Comparison of ENCODE assay signal across 8 mouse cellular contexts in genomic region chr5:66746761-66747160, GRCm38 (mm10). TPM values are rescaled to one million over a fixed set of nuclear protein-coding genes. Genes with fewer than 3 reads are reported as not detected.
A peak's percentile ranks its signal among the peaks of the same experiment; 100 is the strongest.
DNase-seq lines count a peak whose midpoint lies in the region; ATAC-seq and TF ChIP-seq lines count a peak whose summit lies in the region.

No protein-coding gene starts in this region.

- no peaks in the 10 kb centered on the region for H3K9me3 ChIP-seq in forebrain, embryonic 12.5 days
- no peaks in the 10 kb centered on the region for H3K9me3 ChIP-seq in intestine, embryonic 16.5 days (ENCODE audit: control insufficient read depth, low read length)
- H3K9me3 ChIP-seq in neural tube, embryonic 15.5 days (replicated peaks) = no peaks in the 10 kb centered on the region

- H3K27me3 ChIP-seq in forebrain, embryonic 12.5 days = peaks cover 19% of the 10 kb centered on the region
- peaks cover 9% of the 10 kb centered on the region; the same call in 1 of the 2 replicates for H3K27me3 ChIP-seq in intestine, embryonic 16.5 days (replicated peaks; ENCODE audit: control insufficient read depth, insufficient read depth, low read length)
- no peaks in the 10 kb centered on the region for H3K27me3 ChIP-seq in neural tube, embryonic 15.5 days (replicated peaks)
- no peaks in the 10 kb centered on the region; the same call in 1 of the 2 replicates for H3K27me3 ChIP-seq in thymus, adult 2 months (ENCODE audit: control insufficient read depth, insufficient read depth, low read length)

- H3K4me3 ChIP-seq in left cerebral cortex, adult 2 months = peak overlapping the region; percentile 90
- H3K4me3 ChIP-seq in forebrain, embryonic 12.5 days (replicated peaks) = peak overlapping the region; percentile 67
- peak overlapping the region; percentile 64 for H3K4me3 ChIP-seq in intestine, embryonic 16.5 days (ENCODE audit: low read length)
- peak overlapping the region; percentile 74 for H3K4me3 ChIP-seq in neural tube, embryonic 15.5 days (replicated peaks)
- no peak overlapping the region for H3K4me3 ChIP-seq in thymus, adult 2 months (ENCODE audit: control insufficient read depth, insufficient read depth, low read length)

- peak overlapping the region; percentile 85 for H3K4me2 ChIP-seq in forebrain, embryonic 12.5 days
- H3K4me2 ChIP-seq in intestine, embryonic 16.5 days (ENCODE audit: low read depth, low read length) = peak overlapping the region; percentile 96
- H3K4me2 ChIP-seq in neural tube, embryonic 15.5 days = peak overlapping the region; percentile 71

- TF ChIP-seq POLR2A in thymus, adult 2 months (IDR thresholded peaks at IDR 0.05; ENCODE audit: control insufficient read depth, extremely low read depth, insufficient read depth, low read length, poor library complexity) = no peak

- WGBS in forebrain, embryonic 12.5 days = 3% methylated on average over 11 of the region's 11 CpGs
- WGBS in intestine, embryonic 16.5 days = 19% methylated on average over 11 of the region's 11 CpGs
- WGBS in neural tube, embryonic 15.5 days = 5% methylated on average over 11 of the region's 11 CpGs
- 29% methylated on average over 11 of the region's 11 CpGs for WGBS in thymus, adult 2 months

- DNase-seq in left cerebral cortex, adult 2 months (ENCODE audit: extremely low spot score in 1 of 2, low spot score in 2 of 2) = no peak
- DNase-seq in left cerebral cortex, adult 8-10 months (ENCODE audit: low spot score in 2 of 2) = no peak
- DNase-seq in thymus, adult 2 months = no peak
- DNase-seq in ovary, postnatal 36 days (ENCODE audit: low spot score) = no peak
- DNase-seq in testis, postnatal 10 days (ENCODE audit: low spot score) = no peak

- peak overlapping the region; percentile 83 for H3K9ac ChIP-seq in forebrain, embryonic 12.5 days
- peak overlapping the region; percentile 67; the same call in 1 of the 2 replicates for H3K9ac ChIP-seq in intestine, embryonic 16.5 days (ENCODE audit: low read depth, low read length)
- H3K9ac ChIP-seq in neural tube, embryonic 15.5 days (replicated peaks) = peak overlapping the region; percentile 71

- no peak for ATAC-seq in forebrain, embryonic 12.5 days (ENCODE audit: low FRiP score)
- no peak for ATAC-seq in intestine, embryonic 16.5 days
- no peak for ATAC-seq in neural tube, embryonic 15.5 days (ENCODE audit: low FRiP score)

- H3K27ac ChIP-seq in left cerebral cortex, adult 2 months = peak overlapping the region; percentile 93
- no peak overlapping the region for H3K27ac ChIP-seq in forebrain, embryonic 12.5 days
- no peak overlapping the region for H3K27ac ChIP-seq in intestine, embryonic 16.5 days (ENCODE audit: low read length)
- peak overlapping the region; percentile 86 for H3K27ac ChIP-seq in neural tube, embryonic 15.5 days (replicated peaks)
- H3K27ac ChIP-seq in thymus, adult 2 months (ENCODE audit: control insufficient read depth, insufficient read depth, low read length) = no peak overlapping the region

- intact Hi-C loops in left cerebral cortex, adult 2 months (cut with DNase I) = loop anchor here (5.0 kb wide), 2 partner anchors 106 to 236 kb away; no protein-coding TSS in a partner anchor

- TF ChIP-seq CTCF in left cerebral cortex, adult 2 months (IDR thresholded peaks at IDR 0.05) = no peak
- no peak for TF ChIP-seq CTCF in thymus, adult 2 months (IDR thresholded peaks at IDR 0.05; ENCODE audit: borderline replicate concordance, control insufficient read depth, extremely low read depth, insufficient read depth, low read length, poor library complexity)

- H3K36me3 ChIP-seq in forebrain, embryonic 12.5 days (replicated peaks) = no peaks in the 10 kb centered on the region
- no peaks in the 10 kb centered on the region for H3K36me3 ChIP-seq in intestine, embryonic 16.5 days (ENCODE audit: control insufficient read depth, insufficient read depth, low read length)
- H3K36me3 ChIP-seq in neural tube, embryonic 15.5 days = no peaks in the 10 kb centered on the region
- H3K36me3 ChIP-seq in thymus, adult 2 months (ENCODE audit: control insufficient read depth, insufficient read depth, low read length) = no peaks in the 10 kb centered on the region

- peaks cover 40% of the 10 kb centered on the region for H3K4me1 ChIP-seq in forebrain, embryonic 12.5 days
- H3K4me1 ChIP-seq in intestine, embryonic 16.5 days (ENCODE audit: control insufficient read depth, insufficient read depth, low read length) = peaks cover 3% of the 10 kb centered on the region; the same call in 1 of the 2 replicates
- peaks cover 45% of the 10 kb centered on the region for H3K4me1 ChIP-seq in neural tube, embryonic 15.5 days
- H3K4me1 ChIP-seq in thymus, adult 2 months (replicated peaks; ENCODE audit: control insufficient read depth, insufficient read depth, low read length) = no peaks in the 10 kb centered on the region

RNA-seq across cellular contexts. Expression of gene Limch1, which starts 1.1 kb away (rescaled TPM):
- total RNA-seq in left cerebral cortex, adult 2 months (2021) = 100 to 1,000 TPM; 121 to 127 TPM
- 100 to 1,000 TPM; 110 to 123 (median 118) TPM for total RNA-seq in left cerebral cortex, adult 8-10 months (2022)
- 35.3 and 38.2 TPM in 2 replicates for polyA plus RNA-seq in forebrain, embryonic 12.5 days (2016; fragmentation: Nextera tagmentation; extraction: Ambion mirVana)
- 7.5 and 8.5 TPM in 2 replicates for polyA plus RNA-seq in intestine, embryonic 16.5 days (2015; fragmentation: Nextera tagmentation; extraction: Ambion mirVana)
- 62.0 and 63.7 TPM in 2 replicates for polyA plus RNA-seq in neural tube, embryonic 15.5 days (2015; fragmentation: Nextera tagmentation; extraction: Ambion mirVana)
- polyA plus RNA-seq in thymus, adult 2 months (2012; rRNA removed) = 3.8 and 5.0 TPM in 2 replicates

Comparison
In these comparisons a context has a peak if more than half of its experiments do, and no peak if none do; other contexts are left out.
1. H3K27ac ChIP-seq: peak in left cerebral cortex, adult 2 months (single experiment) and neural tube, embryonic 15.5 days (single experiment); none in forebrain, embryonic 12.5 days (single experiment), intestine, embryonic 16.5 days (single experiment) and thymus, adult 2 months (single experiment).
2. Peak in every context shown above with its lines, with median percentiles within 50 percentile points of each other: H3K4me2 ChIP-seq and H3K9ac ChIP-seq.